Mouse (Mus musculus): Measurements from ENCODE around the gene Zer1.

DNA sequence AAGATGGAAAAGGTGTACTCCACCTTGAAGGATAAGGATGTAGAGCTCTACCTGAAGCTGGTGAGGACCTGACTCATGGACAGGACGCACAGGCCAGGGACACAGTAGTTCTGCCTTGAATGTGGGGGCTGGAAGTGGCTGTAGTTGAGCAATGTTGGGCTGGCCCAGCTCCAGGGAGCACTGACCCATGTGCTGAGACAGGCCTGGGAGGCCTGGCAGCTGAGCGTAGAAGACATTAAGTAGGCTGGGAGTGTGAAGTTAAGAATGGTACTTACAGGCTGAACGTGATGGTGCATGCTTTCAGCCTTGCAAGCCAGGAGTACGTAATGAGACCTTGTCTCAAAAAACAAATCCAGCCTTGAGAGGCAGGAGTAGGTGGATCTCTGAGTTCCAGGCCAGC is 23.1 kb upstream of the Zer1 start:
- TF ChIP-seq CTCF (IDR thresholded peaks at IDR 0.05; ENCODE audit: low read depth, low read length), result no peak
- no peak for TF ChIP-seq POLR2A (IDR thresholded peaks at IDR 0.05; ENCODE audit: extremely low read depth, insufficient read depth, low read length)

Data from liver, adult 2 months (tissue).